Mouse (Mus musculus): ENCODE measurements around the gene Zfp212.
A peak's percentile ranks its signal among the peaks of the same experiment; 100 is the strongest.

Gene Zfp212

GRCm38 (mm10) chr6:47920447-47921340 is at the start of gene Zfp212:
Zfp212 (plus strand) TSS chr6:47920476.
- DNase-seq (ENCODE audit: low spot score in 2 of 2), result peak; percentile 80 to 87

GRCm38 (mm10) chr6:47872266-47872665 is 48.0 kb upstream of the Zfp212 start:
- no peak for DNase-seq (ENCODE audit: low spot score in 2 of 2)

- no peak for DNase-seq (ENCODE audit: low spot score in 2 of 2)
Measured at GRCm38 (mm10) chr6:47877058-47877457, 43.2 kb upstream of the Zfp212 start, which contains the start of gene Zfp282. Zfp282 (plus strand) TSS chr6:47877204.

GRCm38 (mm10) chr6:47877461-47878132 is 42.7 kb upstream of the Zfp212 start:
- DNase-seq (ENCODE audit: low spot score in 2 of 2), result peak; percentile 87 to 92

GRCm38 (mm10) chr6:47878133-47878514 is 42.2 kb upstream of the Zfp212 start:
- DNase-seq (ENCODE audit: low spot score in 2 of 2), result peak in 1 of 2 experiments; percentile 5

- no peak for DNase-seq (ENCODE audit: low spot score in 2 of 2)
Measured at GRCm38 (mm10) chr6:47878593-47878992, 41.7 kb upstream of the Zfp212 start.

GRCm38 (mm10) chr6:47879049-47879716 is 41.1 kb upstream of the Zfp212 start:
- peak; percentile 27 to 57 for DNase-seq (ENCODE audit: low spot score in 2 of 2)

- peak; percentile 46 to 68 for DNase-seq (ENCODE audit: low spot score in 2 of 2)
Measured at GRCm38 (mm10) chr6:47880166-47880565, 40.1 kb upstream of the Zfp212 start.

GRCm38 (mm10) chr6:47888812-47889383 is 31.4 kb upstream of the Zfp212 start:
- DNase-seq (ENCODE audit: low spot score in 2 of 2), result no peak

- no peak for DNase-seq (ENCODE audit: low spot score in 2 of 2)
Measured at GRCm38 (mm10) chr6:47899416-47899815, 20.9 kb upstream of the Zfp212 start.

- DNase-seq (ENCODE audit: low spot score in 2 of 2), result no peak
Measured at GRCm38 (mm10) chr6:47903587-47903986, 16.7 kb upstream of the Zfp212 start.

GRCm38 (mm10) chr6:47904361-47904760 is 15.9 kb upstream of the Zfp212 start:
- DNase-seq (ENCODE audit: low spot score in 2 of 2), result no peak

- no peak for DNase-seq (ENCODE audit: low spot score in 2 of 2)
Measured at GRCm38 (mm10) chr6:47904917-47905695, 15.2 kb upstream of the Zfp212 start.

- DNase-seq (ENCODE audit: low spot score in 2 of 2), result no peak
Measured at GRCm38 (mm10) chr6:47906326-47906725, 13.9 kb upstream of the Zfp212 start.

GRCm38 (mm10) chr6:47909007-47909406 is 11.3 kb upstream of the Zfp212 start:
- no peak for DNase-seq (ENCODE audit: low spot score in 2 of 2)

- DNase-seq (ENCODE audit: low spot score in 2 of 2), result no peak
Measured at GRCm38 (mm10) chr6:47911650-47912049, 8.6 kb upstream of the Zfp212 start.

- no peak for DNase-seq (ENCODE audit: low spot score in 2 of 2)
Measured at GRCm38 (mm10) chr6:47912991-47913390, 7.3 kb upstream of the Zfp212 start.

GRCm38 (mm10) chr6:47917051-47917450 is 3.2 kb upstream of the Zfp212 start:
- DNase-seq (ENCODE audit: low spot score in 2 of 2), result no peak

- no peak for DNase-seq (ENCODE audit: low spot score in 2 of 2)
Measured at GRCm38 (mm10) chr6:47918768-47919274, 1.5 kb upstream of the Zfp212 start.

- DNase-seq (ENCODE audit: low spot score in 2 of 2), result no peak
Measured at GRCm38 (mm10) chr6:47919646-47920446, 430 bp upstream of the Zfp212 start.

Data from urinary bladder, postnatal 36 days (tissue).